Mouse (Mus musculus) liver, adult (tissue): ENCODE data around the gene Rps18.

ENCODE experiments used
- GATA4 ChIP-seq: IDR thresholded peaks from 2 replicates; pipeline ENCODE4 v1.6.1; 2014; ENCODE audit warnings: mild to moderate bottlenecking, low read length; ENCODE audit not compliant: insufficient replicate concordance

Rps18 gene

DNA sequence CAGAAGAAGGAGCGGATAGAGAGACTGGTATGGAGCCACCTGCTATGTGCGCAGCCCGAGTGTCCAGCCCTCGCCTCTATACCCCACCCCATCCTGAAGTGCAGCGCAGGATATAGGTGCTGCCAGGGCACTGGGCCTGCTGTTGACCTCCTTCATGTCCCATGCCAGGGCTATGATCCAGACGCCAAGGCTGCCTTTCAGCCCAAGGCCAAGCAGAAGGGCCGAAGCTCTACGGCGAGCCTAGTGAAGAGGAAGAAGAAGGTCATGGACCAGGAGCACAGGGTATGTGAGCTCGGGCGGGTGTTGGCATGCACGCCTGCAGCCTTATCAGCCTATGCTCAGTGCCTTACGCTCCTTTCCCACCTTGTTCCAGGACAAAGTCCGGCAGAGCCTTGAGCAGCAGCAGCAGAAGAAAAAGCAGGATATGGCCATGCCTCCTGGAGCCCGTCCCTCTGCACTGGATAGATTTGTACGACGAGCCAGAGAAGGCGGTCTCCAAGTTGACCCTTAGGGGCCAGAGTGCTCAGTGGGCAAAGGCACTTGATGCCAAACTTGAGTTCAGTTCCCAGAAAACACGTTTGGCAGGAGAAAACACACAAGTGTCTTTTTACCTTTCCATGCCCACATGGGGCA is 6.8 kb downstream of the Rps18 start:
- no peak for TF ChIP-seq GATA4

DNA sequence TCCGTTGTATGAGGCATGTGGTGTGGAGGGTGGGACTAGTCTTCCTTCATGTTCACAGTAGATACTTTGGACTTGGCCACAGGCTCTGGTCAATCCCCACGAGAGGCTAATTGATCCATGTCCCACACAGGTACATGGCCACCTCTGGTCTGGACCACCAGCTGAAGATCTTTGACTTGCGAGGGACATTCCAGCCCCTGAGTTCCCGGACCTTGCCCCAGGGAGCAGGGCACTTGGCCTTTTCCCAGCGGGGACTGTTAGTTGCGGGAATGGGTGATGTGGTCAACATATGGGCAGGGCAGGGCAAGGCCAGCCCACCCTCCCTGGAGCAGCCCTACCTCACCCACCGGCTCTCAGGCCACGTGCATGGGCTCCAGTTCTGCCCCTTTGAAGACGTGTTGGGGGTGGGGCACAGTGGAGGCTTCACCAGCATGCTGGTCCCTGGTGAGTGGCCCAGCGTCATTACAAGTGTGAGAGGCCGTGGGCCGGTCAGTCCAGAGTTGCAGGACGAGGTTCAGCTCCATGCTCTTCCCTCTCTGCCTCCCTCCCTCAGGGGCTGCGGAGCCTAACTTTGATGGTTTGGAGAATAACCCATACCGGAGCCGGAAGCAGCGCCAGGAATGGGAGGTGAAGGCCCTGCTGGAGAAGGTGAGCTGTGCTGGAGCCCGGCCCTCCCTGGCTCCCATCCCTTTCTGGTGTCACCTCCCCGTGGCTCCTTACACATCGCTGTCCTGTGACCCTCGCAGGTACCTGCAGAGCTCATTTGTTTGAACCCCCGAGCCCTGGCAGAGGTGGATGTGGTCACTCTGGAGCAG is 7.5 kb downstream of the Rps18 start:
- no peak for TF ChIP-seq GATA4

DNA sequence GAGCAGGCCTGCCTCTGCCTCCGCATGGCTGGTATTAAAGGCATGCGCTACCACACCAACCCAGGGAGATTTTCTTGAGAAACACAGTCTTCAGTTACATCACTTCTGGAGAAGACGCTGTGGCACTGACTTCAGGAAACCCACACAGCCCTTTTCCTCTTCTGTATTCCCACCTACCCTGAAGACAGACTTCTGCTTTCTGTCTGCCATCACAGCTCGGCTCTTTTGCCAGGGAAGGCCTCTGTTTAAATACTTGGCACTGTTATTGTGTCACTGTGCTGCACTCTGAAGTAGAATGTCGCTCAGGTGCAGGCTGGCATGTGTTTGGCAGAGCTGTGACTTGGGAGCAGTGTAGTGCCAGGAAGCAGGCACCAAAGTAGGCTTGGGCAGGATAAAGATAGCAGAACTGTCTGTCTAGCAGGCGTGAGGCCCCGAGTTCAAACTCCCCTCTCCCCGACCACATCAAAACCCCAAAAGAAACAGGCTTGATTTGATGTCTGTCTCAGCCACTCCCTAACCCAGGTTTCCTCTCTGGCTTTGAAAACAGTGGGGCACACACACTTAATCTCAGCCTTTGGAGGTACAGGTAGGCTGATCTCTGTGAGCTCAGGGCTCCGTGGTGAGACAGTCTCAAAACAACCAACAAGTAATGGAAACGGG is 8.2 kb downstream of the Rps18 start:
- TF ChIP-seq GATA4 = no peak

DNA sequence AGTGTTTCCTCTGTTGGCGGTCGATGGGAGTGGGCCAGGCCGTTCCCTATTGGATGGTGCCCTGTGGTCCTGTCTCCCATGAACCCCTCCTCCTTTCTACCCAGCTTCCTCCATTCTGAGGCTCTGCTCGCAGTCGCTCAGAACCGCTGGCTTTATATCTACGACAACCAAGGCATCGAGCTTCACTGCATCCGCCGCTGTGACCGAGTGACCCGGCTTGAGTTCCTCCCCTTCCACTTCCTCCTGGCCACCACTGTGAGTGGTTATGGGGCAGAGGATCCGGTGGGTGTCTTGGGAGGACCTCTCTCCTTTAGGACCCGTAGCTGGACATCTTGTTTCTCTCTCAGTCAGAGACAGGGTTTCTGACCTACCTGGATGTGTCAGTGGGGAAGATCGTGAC is 12.3 kb downstream of the Rps18 start:
- no peak for TF ChIP-seq GATA4

- no peak for TF ChIP-seq GATA4
Measured at GRCm38 (mm10) chr17:33941381-33941780, 14.4 kb downstream of the Rps18 start.

DNA sequence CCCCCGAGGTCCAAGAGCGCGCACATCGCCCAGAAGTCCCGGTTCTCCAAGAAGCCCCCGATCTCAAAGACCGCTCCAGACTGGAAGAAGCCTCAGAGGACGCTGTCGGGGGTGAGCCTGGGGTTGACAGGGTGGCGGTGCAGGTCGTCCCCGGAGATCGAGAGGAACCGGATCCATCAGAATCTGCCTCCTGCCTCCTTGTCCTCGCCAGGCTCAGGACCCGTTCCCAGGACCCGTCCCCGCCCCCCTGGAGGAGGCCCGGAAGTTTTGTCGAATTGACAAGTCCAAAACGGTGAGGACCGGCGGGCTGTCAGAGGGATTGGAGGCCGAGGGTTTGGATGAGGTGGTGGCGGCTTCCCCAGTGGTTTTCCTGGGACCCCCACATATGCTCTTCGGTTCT is 14.8 kb downstream of the Rps18 start:
- no peak for TF ChIP-seq GATA4

DNA sequence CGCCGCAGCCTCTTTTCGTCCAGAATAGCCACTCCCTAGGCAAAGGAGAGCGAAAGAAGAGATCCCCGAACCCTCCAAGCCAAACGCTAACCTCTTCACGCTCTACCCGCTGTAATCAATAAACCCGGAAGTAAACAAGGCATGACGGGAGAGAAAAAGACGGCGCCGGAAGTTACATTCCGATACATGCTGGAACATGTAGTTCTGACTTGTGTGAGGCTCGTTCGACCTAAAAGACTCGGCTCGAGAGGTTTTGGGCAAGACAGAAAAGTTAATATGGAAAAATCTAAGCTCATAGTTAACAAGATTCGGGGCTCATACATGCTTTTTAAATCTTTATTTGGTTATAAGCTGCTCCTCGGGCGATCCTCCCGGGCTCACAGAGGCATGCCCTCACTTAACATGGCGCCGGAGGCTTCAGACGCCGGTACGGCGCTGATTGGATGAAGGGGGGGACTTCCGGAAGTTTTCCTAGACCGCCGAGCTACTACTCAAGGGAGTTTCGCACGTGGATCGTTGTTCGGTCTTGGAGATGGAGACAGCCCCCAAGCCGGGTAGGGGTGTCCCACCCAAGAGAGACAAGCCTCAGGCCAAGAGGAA is 15.5 kb downstream of the Rps18 start, which contains the start of the genes Pfdn6 and Wdr46:
Gene Pfdn6 (minus strand): TSS at position 138 of the 600 bp plus-strand sequence.
Gene Wdr46 (plus strand): TSS at position 455 of the 600 bp plus-strand sequence.
- peak; percentile 82; the same call in 1 of the 2 replicates for TF ChIP-seq GATA4

GRCm38 (mm10) chr17:33938783-33939182 is 17.0 kb downstream of the Rps18 start:
- TF ChIP-seq GATA4 = no peak

GRCm38 (mm10) chr17:33936993-33937392 is 18.8 kb downstream of the Rps18 start:
- no peak for TF ChIP-seq GATA4

DNA sequence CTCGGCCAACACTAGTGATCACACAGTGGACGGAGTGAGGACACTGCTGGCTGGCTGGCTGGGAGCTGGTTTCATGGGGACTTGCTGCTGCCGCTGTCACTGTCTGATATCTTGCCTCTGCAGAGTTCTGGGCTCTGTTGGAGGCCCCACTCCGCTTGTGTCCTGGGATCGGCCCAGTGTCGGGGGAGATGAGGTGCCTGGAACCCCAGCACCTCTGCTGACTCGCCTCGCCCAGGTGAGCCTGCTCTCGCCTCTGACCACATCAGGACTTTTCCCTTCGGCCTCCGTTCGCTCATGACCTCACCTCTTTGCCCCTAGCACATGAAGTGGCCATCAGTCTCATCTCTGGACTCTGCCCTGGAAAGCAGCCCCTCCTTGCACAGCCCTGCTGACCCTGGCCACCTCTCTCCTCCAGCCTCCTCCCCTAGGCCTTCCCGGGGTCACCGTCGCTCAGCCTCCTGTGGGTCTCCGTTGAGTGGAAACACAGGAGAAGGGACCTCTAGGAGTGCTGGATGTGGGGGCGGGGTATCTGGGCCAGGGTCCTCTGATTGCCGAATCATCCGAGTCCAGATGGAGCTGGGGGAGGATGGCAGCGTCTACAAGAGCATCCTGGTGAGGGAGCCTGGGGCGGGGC is 20.3 kb downstream of the Rps18 start:
- TF ChIP-seq GATA4 = no peak

GRCm38 (mm10) chr17:33932970-33933369 is 22.8 kb downstream of the Rps18 start:
- no peak for TF ChIP-seq GATA4

DNA sequence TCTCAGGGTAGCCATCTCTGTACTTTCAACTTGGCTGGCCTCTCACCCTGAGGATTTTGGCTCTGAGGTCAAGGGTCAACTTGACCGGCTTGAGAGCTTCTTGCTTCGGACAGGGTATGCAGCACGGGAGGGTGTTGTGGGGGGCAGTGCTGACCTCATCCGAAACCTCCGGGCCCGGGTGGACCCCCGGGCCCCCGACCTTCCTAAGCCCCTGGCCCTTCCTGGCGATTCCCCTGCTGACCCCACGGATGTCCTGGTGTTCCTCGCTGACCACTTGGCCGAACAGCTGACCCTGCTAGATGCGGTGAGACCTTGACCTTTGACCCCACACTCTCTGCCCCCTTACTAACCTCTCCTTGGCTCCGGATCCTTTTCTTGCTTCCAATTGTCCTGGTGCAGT is 23.4 kb downstream of the Rps18 start:
- no peak for TF ChIP-seq GATA4

- no peak for TF ChIP-seq GATA4
Measured at GRCm38 (mm10) chr17:33931947-33932346, 23.9 kb downstream of the Rps18 start.

GRCm38 (mm10) chr17:33931159-33931866 is 24.5 kb downstream of the Rps18 start:
- TF ChIP-seq GATA4 = no peak

DNA sequence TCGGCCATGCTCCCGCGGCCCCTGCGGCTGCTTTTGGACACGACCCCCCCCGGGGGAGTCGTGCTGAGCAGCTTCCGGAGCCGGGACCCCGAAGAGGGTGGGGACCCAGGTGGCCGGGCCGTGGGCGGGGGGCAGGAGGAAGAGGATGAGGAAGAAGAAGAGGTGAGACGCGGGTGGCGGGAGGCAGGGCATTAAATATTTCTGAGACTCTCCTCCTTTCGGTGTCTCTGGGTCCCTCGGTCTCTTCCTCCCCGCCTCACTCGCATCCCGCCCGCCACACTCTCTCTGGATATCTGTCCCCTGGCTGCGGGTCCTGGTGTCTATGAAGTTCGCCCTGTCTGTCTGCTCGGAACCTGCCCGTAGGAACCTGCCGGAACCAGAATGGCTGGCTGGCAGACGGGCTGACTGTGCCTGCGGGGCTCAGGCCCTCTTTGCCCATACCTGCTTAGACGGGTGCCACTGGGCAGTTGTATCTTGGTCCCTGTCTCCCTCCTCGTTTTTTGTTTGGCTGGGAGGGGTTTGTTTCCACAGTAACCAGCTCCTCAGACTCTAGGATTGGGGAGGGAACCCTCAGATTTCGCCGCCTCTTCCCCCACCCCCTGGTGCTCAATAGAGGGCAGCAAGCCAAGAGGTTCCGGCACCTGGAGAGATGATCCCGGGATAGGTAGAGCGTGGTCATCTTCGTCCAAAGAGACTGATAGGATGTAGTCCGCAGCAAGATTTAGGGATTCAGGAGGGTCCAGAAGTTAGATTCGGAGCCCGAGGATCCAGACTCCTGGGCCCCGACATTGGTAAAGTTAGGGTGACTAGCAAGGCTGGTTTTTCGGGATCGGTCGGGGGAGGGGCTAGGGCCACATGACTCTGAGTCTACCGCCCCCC is 25.3 kb downstream of the Rps18 start:
- TF ChIP-seq GATA4 = no peak
